Mouse (Mus musculus) forebrain, embryonic 11.5 days (tissue): Measurements from ENCODE around the gene Cntf. TPM values are rescaled to one million over a fixed set of nuclear protein-coding genes. Genes with fewer than 3 reads are reported as not detected.

Experiments used
- ATAC-seq: fragments of 200-750 bp; cut with Nextera tagmentation; replicated peaks from 2 replicates; pipeline ENCODE4 v1.8.0; 2017; ENCODE audit warnings: moderate TSS enrichment; ENCODE audit not compliant: low FRiP score
- DNase-seq: peaks from one replicate; pipeline ENCODE4 v3.0.0-alpha.2; 2017; ENCODE audit warnings: low spot score
- H3K27ac ChIP-seq: fragments of 300-500 bp; sonication (generic); 2 replicates; pipeline ENCODE4 v1.5.1; 2014; ENCODE audit warnings: low read depth, low read length
- H3K27me3 ChIP-seq: fragments of 300-500 bp; sonication (generic); 2 replicates; pipeline ENCODE4 v1.6.1; 2014; ENCODE audit warnings: mild to moderate bottlenecking, low read length, mixed read lengths; ENCODE audit not compliant: control insufficient read depth, insufficient read depth
- H3K36me3 ChIP-seq: fragments of 300-500 bp; sonication (generic); 2 replicates; pipeline ENCODE4 v1.6.1; 2014; ENCODE audit warnings: mild to moderate bottlenecking, low read length, moderate library complexity, mixed read lengths; ENCODE audit not compliant: control insufficient read depth, insufficient read depth
- H3K4me1 ChIP-seq: fragments of 300-500 bp; sonication (generic); replicated peaks from 2 replicates; pipeline ENCODE4 v1.6.1; 2014; ENCODE audit warnings: low read length, mixed read lengths; ENCODE audit not compliant: control insufficient read depth, insufficient read depth
- H3K4me2 ChIP-seq: fragments of 300-500 bp; sonication (generic); 2 replicates; pipeline ENCODE4 v1.6.1; 2014; ENCODE audit warnings: low read depth, mild to moderate bottlenecking, low read length, moderate library complexity, mixed read lengths; ENCODE audit not compliant: severe bottlenecking
- H3K4me3 ChIP-seq: fragments of 300-500 bp; sonication (generic); 2 replicates; pipeline ENCODE4 v1.5.1; 2014; ENCODE audit warnings: low read depth, low read length
- H3K9ac ChIP-seq: fragments of 300-500 bp; sonication (generic); 2 replicates; pipeline ENCODE4 v1.6.1; 2014; ENCODE audit warnings: low read length
- H3K9me3 ChIP-seq: fragments of 300-500 bp; sonication (generic); 2 replicates; pipeline ENCODE4 v1.6.1; 2016; ENCODE audit warnings: low read length, mixed read lengths; ENCODE audit not compliant: control insufficient read depth
- WGBS: fragments of 180-500 bp; shearing (Covaris S2); extraction: QIAGEN DNeasy Blood & Tissue Kit; methylation state at CpG from one replicate; pipeline ENCODE4 v1.1.7; 2014; 5-methylcytosine and 5-hydroxymethylcytosine counted together
- polyA plus RNA-seq: library from polyadenylated mRNA; unstranded; fragments of >200 nt; fragmentation: Nextera tagmentation; extraction: Ambion mirVana; gene quantifications from 2 replicates; pipeline ENCODE4 v1.2.1, GENCODE M21; 2014

Gene Cntf
- polyA plus RNA-seq, 1 experiment from 2014 or later: 0.80 TPM

DNA sequence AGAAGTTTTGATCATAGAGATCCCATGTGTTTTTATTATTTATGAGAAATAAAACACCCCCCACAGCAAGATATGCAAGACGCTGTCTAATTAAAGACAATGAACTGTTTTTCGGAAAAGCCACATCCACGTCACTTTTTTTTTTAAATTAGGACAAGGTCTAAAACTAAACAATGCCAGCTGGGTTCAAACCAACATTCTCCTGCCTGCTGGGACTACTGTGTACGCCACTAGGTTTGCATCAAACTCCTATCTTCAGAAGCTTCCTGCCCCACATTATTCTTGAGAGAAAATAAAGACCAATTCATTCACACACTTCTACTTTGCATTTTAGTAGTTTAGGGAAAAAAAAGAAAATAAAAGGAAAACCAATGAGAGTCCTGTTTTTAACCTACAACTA is 22.3 kb upstream of the Cntf start:
- H3K27me3 ChIP-seq: no peaks in the 10 kb centered on the region
- H3K36me3 ChIP-seq: no peaks in the 10 kb centered on the region
- WGBS: 94% methylated on average over 4 of the region's 4 CpGs
- no peaks in the 10 kb centered on the region for H3K9me3 ChIP-seq
- H3K4me2 ChIP-seq: no peak overlapping the region
- H3K4me3 ChIP-seq: no peak overlapping the region
- H3K9ac ChIP-seq: no peak overlapping the region
- ATAC-seq (no peak), DNase-seq (no peak)
- no peak overlapping the region for H3K27ac ChIP-seq
- H3K4me1 ChIP-seq: no peaks in the 10 kb centered on the region

- DNase-seq: no peak
- ATAC-seq: no peak
- Histone ChIP-seq H3K9ac (no peak overlapping the region), H3K27ac (no peak overlapping the region), H3K36me3 (no peaks in the 10 kb centered on the region), H3K4me1 (no peaks in the 10 kb centered on the region), H3K4me3 (no peak overlapping the region), H3K9me3 (no peaks in the 10 kb centered on the region), H3K4me2 (no peak overlapping the region), H3K27me3 (no peaks in the 10 kb centered on the region)
- WGBS: 97% methylated on average over 2 of the region's 2 CpGs
These were observed 21.5 kb upstream of the Cntf start for GRCm38 (mm10) chr19:12786803-12787395.

- Histone ChIP-seq H3K27me3 (no peaks in the 10 kb centered on the region), H3K36me3 (no peaks in the 10 kb centered on the region; the same call in 1 of the 2 replicates), H3K4me2 (no peak overlapping the region), H3K9me3 (no peaks in the 10 kb centered on the region), H3K4me3 (no peak overlapping the region), H3K4me1 (no peaks in the 10 kb centered on the region), H3K9ac (no peak overlapping the region), H3K27ac (no peak overlapping the region)
- ATAC-seq: no peak
- DNase-seq: no peak
These were observed 15.0 kb upstream of the Cntf start for GRCm38 (mm10) chr19:12780437-12780836.

GRCm38 (mm10) chr19:12770888-12771287 is 5.5 kb upstream of the Cntf start:
- no peaks in the 10 kb centered on the region for H3K27me3 ChIP-seq
- H3K9ac ChIP-seq: no peak overlapping the region
- no peak overlapping the region for H3K4me3 ChIP-seq
- H3K36me3 ChIP-seq: peaks cover 6% of the 10 kb centered on the region
- no peak for DNase-seq
- H3K4me1 ChIP-seq: no peaks in the 10 kb centered on the region
- H3K4me2 ChIP-seq: no peak overlapping the region
- H3K27ac ChIP-seq: no peak overlapping the region
- H3K9me3 ChIP-seq: no peaks in the 10 kb centered on the region
- no peak for ATAC-seq
- WGBS: 89% methylated on average over 5 of the region's 5 CpGs

- H3K36me3 ChIP-seq: no peaks in the 10 kb centered on the region; the same call in 1 of the 2 replicates
These were observed 3.0 kb downstream of the Cntf start for GRCm38 (mm10) chr19:12762212-12763130.

DNA sequence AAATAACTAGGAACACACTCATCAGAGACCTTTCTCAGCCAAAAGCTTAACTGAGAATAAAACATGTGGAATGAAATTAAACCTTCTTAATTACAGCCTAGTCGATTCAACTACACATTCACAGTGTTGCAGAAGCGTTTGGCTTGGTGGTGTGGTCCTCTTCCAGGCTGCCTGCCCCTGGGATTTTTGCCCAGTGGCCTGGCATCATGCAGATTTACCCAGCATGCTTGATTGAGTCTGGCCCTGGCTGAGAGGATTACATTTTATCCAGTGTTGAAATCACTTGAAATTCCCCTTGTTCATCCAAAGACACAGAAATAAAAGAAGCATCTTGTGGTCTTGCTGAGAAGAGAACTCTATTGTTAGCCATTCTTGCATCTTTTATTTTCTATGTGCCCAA is 5.8 kb downstream of the Cntf start:
- H3K4me1 ChIP-seq: no peaks in the 10 kb centered on the region
- no peak overlapping the region for H3K9ac ChIP-seq
- no peak overlapping the region for H3K27ac ChIP-seq
- no peak overlapping the region for H3K4me3 ChIP-seq
- 56% methylated on average over 2 of the region's 2 CpGs for WGBS
- DNase-seq: no peak
- H3K4me2 ChIP-seq: no peak overlapping the region
- H3K27me3 ChIP-seq: no peaks in the 10 kb centered on the region
- no peak for ATAC-seq
- H3K36me3 ChIP-seq: no peaks in the 10 kb centered on the region
- no peaks in the 10 kb centered on the region for H3K9me3 ChIP-seq

More at GRCm38 (mm10) chr19:12762212-12763130, 3.0 kb downstream of the Cntf start:
- DNase-seq: no peak
- 52% methylated on average over 2 of the region's 2 CpGs for WGBS
- no peak overlapping the region for H3K4me3 ChIP-seq
- H3K9ac ChIP-seq: no peak overlapping the region
- H3K9me3 ChIP-seq: no peaks in the 10 kb centered on the region
- no peak overlapping the region for H3K27ac ChIP-seq
- H3K27me3 ChIP-seq: no peaks in the 10 kb centered on the region
- no peak for ATAC-seq
- H3K4me1 ChIP-seq: no peaks in the 10 kb centered on the region
- H3K4me2 ChIP-seq: no peak overlapping the region

- no peak overlapping the region for H3K4me3 ChIP-seq
- no peak overlapping the region for H3K4me2 ChIP-seq
- H3K36me3 ChIP-seq: no peaks in the 10 kb centered on the region
- no peaks in the 10 kb centered on the region for H3K4me1 ChIP-seq
- DNase-seq: no peak
- no peak overlapping the region for H3K9ac ChIP-seq
- H3K27ac ChIP-seq: no peak overlapping the region
- H3K9me3 ChIP-seq: no peaks in the 10 kb centered on the region
- H3K27me3 ChIP-seq: no peaks in the 10 kb centered on the region
- 95% methylated on average over 1 of the region's 1 CpGs for WGBS
- no peak for ATAC-seq
These were observed 6.4 kb downstream of the Cntf start for GRCm38 (mm10) chr19:12758936-12759478.

DNA sequence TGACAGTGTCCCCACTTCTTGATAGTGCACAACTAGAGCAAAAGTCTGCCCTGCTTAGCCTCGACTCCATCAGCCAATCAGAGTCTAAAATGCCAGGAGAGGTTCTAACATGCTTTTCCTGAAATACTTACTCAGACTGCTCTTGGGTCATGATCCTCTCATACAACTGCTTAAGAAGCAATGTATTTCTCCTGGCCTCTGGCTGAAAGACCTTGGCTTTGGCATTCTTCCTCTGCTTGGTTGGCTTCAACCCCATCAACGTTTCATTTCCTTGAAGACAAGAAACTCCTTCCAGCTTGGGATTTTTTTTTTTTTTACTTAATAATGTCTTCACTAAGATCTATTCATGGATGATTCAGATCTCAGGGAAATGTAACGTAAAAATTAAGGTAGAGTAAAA is 9.1 kb downstream of the Cntf start:
- Histone ChIP-seq H3K27me3 (no peaks in the 10 kb centered on the region), H3K4me1 (no peaks in the 10 kb centered on the region), H3K36me3 (no peaks in the 10 kb centered on the region), H3K4me2 (no peak overlapping the region), H3K9me3 (no peaks in the 10 kb centered on the region), H3K4me3 (no peak overlapping the region), H3K27ac (no peak overlapping the region), H3K9ac (no peak overlapping the region)
- DNase-seq (no peak), ATAC-seq (no peak)
- 80% methylated on average over 3 of the region's 3 CpGs for WGBS
